Mouse (Mus musculus) kidney, postnatal 25 days (tissue): ENCODE measurements at regions not wholly inside any gene's neighbourhood (a gene's known extent, or its start where the extent isn't known, plus 50 kb on each side); places are given as distances from the start of the nearest gene placed in this dataset.
A peak's percentile ranks its signal among the peaks of the same experiment; 100 is the strongest.

Experiments
- DNase-seq, 2 experiments: peaks; one replicate each; pipeline ENCODE4 v3.0.0; 2021; ENCODE audit warnings: mixed read lengths in 2 of 2

- no peak for DNase-seq
These were observed 145.4 kb upstream of the Stx16 start for GRCm38 (mm10) chr2:173930606-173931177.

DNA sequence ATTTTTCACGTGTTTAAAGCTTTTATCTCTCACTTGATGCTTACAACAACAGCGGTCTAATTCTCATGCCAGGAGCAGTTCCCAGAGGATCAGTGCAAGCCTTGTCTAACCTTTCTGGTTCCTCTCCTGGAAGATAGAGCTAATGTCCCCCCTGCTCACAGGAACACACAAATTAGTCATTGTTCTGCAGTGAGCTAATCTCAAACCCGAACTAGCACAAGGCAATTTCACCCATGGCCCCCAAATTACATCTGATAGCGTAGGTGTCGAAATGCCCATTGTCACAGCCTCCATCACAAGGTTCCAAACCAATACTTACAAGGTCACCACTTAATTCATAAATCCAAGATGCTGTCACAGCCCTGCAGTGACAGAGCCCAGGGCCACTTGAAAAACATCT is 140.4 kb upstream of the Stx16 start:
- DNase-seq, result no peak

DNA sequence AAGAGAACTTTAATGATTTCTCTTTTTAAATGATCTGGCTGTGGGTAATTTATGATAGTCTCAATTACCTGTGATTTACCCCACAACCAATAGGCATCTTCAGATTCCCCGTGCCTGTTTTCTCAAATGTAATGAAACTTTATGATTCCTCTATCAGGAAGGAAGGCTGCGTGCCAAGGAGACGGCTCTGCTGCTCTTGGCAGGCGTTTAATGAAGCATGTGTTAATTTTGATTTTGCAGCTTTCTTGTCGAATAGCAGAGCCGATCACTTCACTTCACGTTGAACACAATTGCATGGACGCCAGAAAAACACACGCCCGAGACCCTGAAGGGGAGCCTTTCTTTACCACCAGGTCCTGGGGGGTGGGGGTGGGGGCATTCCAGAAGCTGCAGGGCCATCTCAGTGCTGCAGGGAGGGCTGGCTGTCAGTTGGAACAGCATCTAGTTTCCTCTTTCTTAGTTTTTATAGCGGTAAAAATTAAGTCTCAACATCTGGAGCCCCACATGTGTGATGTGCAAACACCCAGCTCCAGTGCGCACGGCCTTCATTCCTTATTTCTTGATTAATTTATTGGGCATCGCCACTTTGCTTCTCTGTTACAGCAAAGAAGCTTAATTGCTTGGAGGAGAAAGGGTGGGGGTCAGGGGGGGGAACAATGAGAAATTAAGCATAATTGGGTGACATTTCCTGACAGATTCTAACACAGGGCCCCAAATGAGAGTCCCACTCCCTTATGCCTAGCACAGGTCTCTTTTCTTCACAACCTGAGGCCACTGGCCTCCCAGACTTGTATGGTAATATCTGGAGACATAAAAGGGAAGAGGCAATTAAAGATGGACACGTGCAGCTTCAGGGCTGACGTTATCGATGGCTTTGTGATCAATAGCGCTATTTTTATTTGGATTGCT is 138.3 kb upstream of the Stx16 start:
- no peak for DNase-seq

DNA sequence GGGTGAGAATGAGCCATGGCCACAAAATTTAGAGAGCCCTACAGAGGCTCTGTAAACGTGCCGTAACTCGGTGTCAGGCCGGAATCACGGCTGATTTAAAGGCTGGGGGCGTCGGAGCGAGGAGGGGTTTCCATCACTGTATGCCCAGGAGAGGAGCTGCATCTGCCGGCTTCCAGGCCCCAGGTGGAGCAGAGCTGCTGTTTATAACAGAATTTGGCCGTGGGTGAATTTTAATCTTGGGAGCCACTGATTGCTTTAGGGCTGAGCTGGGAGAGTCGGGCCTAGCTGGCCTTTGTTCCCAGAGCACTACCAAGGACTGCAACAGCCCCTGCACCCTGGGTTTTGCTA is 137.7 kb upstream of the Stx16 start:
- no peak for DNase-seq

DNA sequence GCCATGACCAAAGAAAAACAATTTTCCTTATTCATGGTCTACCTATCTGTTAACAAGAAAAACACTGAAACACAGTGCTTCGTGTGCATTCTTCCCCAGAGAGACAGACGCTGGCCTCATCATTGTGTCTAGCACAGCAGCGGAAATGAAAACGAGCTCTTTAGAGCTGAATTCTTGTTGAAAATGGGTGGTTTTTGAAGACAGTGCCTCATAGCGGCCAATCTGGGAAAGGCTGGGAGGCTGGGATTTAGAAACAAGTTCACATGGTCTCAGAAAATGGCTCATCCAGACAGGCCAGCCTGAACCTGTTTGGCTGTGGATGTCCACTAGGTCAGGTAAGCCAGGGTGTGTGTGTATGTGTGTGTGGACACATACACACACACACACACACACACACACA is 130.7 kb upstream of the Stx16 start:
- no peak for DNase-seq

- no peak for DNase-seq
These were observed 127.5 kb upstream of the Stx16 start for GRCm38 (mm10) chr2:173948586-173948985.

DNA sequence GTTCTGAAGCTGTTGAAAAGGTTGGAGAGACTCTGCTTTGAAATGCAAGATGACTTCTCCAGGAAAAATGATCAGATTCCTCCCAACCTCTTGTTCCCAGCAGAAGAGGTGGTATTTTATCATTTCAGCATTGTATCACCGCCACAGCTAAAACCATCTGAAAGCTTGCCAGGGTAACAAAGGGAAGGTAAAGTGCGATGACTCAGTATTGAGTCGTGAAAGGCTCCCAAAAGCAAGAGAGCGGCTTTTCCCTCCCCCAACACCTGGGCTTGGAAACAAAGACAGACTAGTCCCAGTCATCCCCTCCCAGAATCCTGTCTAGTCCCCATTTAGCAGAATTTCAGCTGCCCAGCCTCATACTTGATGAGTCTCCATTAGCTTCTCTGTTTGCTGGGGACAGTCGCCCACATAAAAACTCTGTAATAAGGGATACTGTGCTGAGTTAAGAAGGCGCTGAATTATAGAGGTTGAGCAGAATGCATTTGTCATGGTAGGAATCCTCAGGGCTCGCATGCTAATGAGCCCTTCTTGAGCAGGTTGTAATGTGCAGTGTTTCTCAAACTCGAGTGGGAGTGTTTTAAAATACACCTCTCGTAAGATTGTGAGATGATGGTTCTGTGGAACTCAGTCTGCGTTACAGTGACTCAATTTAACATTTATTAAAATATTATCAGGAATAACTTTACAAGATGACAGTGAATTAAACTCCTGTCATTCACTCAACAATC is 125.8 kb upstream of the Stx16 start:
- no peak for DNase-seq

DNA sequence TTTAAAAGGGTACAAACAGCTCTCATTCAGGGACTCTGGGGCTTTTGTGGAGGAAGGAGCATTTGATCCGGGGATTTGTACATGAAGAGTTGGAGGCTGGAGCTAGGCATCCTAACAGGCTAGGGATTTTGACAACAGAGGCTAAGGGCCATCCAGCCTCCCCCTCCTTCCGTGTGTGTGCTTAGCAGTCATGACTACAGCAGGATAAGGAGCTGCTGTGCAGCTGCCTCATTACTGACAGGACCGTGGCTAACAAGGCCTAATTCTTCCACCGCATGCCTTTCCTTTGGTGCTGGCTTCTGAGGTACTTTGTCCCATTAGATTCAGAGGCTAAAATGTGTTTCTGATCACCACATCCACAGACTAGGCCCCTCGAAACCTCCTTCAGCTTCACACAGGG is 110.0 kb upstream of the Stx16 start:
- no peak for DNase-seq

GRCm38 (mm10) chr2:173970789-173971188 is 105.3 kb upstream of the Stx16 start:
- DNase-seq, result no peak

DNA sequence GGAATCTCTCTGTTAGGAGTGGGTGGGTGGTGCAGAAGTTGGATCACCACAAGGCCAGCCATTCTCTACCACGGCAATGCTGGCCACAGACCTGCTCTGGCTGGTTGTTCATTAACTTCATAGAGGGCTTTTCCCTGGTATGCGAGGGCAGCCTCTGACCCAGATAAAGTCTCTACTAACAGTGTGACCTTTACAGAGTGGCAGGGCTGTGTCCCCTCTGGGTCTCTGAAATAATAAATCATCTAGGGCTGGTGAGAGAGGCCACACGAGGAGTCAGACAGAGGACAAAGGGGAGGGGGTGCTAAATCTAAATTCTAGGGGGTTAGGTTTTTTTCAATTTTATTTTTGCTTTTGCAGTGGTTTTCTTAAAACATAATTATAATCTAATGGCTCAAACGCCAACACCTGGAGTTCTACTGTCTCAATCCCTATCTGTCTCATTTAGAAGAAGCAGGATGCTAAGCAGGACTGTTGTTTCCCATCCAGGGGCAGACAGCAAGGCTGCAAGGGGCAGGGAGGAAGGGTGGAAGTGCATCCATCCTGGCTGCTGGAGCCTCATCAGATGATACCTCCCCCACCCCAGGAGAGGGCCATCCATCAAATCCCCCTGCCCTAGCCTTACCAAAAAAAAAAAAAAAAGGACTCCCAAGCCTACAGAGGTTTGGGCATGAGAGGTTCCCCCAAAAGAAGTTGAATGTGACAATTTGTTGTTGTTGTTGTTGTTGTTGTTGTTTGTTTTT is 99.6 kb upstream of the Stx16 start:
- DNase-seq, result peak; percentile 70 to 87

- DNase-seq, result peak in 1 of 2 experiments; percentile 38
These were observed 98.7 kb upstream of the Stx16 start for GRCm38 (mm10) chr2:173977236-173978053.

DNA sequence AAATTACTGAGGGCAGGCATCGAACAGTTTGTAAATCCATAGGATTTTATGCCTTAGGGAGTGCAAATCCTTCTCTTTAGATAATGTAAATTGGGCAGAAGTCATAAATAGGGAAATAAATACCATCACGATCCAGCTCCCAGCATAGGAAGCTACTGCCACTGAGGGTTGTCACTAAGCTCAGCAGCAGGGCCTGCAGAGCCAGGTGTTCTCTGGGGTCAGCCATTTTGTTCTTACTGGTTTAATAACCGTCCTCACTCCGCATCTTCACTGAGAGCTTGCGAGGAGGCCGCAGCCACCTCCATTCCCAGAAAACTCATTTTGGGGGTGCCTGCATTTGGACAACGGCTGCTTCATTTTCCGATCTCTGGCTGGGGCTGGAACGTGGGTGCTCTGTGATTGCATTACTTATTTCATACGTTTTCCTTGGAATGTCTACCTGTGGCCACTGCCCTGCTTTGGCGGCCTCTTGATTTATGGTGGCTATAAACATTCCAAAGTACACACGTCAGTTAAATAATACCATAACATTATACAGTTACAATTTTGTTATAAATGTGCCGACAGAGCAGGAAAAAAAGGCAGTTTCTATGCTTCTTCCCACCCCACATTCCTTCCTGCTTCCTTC is 97.9 kb upstream of the Stx16 start:
- no peak for DNase-seq

DNA sequence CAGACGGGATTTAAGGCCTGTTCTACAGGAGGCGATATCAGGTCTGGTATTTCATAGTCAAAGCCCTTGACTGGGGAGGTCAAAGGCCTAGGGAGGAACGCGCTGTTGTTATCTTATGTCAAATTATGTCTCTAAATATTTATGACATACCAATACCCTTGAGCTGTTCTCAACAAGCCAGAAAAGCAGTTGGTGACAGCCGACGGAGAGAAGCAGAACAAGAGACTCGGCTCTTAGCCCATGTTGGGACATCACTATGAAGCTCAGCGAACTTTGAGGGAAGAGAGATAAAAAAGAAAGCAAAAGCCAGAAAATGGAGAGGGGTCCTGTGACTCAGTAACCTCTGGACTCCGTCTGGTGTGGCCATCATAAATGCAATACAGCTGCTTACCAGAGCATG is 95.1 kb upstream of the Stx16 start:
- DNase-seq, result no peak

DNA sequence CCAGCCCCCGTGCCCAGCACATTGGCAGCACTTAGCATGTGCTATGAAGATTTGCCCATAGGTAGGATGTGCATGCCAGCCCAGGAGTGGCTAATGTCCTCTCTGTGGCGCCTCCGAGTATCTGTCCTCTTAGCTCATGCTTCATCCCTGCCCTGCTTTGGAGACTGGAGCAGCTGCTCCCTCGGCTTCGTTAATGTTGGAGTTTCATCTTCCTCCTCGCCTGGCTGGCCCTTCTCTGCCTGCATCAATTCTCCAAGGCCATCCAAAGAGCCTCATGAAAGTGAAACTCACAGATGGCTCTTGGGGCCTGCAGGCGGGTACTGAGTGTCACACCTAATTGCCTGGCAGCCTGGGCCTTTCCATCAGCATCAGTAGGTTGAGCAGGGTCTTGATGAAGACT is 88.6 kb upstream of the Stx16 start:
- no peak for DNase-seq

- no peak for DNase-seq
These were observed 88.2 kb upstream of the Stx16 start for GRCm38 (mm10) chr2:173987921-173988320.

DNA sequence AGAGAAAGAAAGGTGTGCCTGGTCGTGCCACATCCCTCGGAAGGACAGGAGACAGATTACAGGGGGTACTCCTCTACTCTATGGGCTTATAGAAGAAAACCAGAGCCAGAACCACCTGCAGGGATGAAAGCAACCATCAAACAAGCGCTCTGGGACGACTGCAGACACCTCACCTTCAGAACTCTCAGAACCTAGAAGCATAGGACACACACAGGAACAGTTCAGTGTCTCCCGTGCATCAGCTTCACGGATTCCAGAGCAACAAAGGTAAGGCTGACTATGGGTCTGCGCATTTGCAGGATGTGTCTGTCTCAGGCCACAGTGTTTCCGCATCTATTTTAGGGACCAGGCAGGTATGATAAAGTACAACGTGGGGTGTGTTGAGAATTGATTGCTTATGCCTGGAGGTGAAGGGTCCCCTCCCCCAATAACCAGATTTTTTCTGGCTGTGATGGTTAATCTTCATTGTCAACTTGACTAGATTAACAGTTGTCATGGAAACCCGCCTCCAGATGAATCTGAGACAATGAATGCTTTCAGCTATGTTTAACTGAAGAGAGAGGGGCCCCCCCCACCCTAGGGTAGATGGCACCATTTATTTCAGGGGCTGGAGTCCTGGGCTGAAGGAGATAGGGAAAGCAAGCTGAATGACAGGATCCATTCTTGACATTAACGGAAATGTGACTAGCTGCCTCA is 87.3 kb upstream of the Stx16 start:
- DNase-seq, result no peak

GRCm38 (mm10) chr2:173990664-173991063 is 85.4 kb upstream of the Stx16 start:
- no peak for DNase-seq

DNA sequence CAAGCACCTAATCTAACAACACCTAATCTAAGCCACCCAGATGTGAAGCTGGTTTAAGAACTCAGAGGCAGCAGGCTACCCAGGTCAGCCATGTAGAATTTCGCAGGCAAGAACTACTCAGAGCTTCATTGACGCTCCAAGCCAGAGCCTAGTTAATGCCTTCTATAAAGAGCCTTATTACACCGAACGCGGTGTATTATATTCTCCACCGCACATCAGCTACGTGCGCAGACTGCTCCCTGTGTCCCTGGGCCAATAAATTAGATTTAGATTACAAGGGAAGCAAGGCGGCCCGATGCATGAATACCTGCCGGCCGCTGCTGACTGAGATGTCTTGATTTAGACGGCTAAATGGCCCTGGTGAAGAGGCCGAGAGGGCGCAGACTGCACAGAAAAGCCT is 84.7 kb upstream of the Stx16 start:
- no peak for DNase-seq

GRCm38 (mm10) chr2:173992041-173992440 is 84.1 kb upstream of the Stx16 start:
- peak; percentile 73 to 76 for DNase-seq

DNA sequence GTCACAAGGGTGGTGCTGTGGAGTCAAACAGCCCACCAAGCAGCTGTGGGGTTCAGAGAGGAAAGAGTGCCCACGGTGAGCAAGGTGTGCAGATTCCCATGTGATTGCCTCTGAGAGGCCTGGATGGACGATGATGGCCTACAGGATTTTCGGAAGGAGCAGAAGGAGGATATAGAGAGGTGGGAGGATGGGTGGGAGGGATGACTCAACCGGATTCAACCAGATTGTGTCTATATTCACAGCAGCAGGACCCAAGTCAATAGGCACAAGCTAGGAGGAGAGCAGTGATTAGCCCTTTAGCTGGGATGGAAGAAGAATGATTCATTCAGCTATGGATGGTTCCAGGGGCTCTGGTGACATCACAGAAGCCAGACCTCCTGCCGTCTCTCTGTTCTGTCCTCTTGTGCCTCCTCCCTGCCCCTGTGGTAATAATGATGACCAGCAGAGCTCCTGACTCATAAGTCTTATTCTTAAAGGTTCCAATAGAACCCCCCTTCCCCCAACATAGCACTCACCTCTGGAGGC is 82.6 kb upstream of the Stx16 start:
- DNase-seq, result no peak
